Mouse (Mus musculus) small intestine, adult 2 months (tissue): Measurements from ENCODE around the gene a.

Experiments
- CTCF ChIP-seq: fragments of 200-500 bp; IDR thresholded peaks from 2 replicates; pipeline ENCODE4 v1.5.1; 2012; ENCODE audit warnings: low read depth, mild to moderate bottlenecking, control low read depth, inconsistent platforms, low read length, moderate library complexity, mixed read lengths; ENCODE audit not compliant: insufficient replicate concordance, insufficient read length; ENCODE audit errors: extremely low read depth
- POLR2A ChIP-seq: fragments of 200-500 bp; IDR thresholded peaks from 2 replicates; pipeline ENCODE4 v1.6.1; 2012; ENCODE audit warnings: low read depth, mild to moderate bottlenecking, control low read depth, inconsistent platforms, low read length, moderate library complexity

DNA sequence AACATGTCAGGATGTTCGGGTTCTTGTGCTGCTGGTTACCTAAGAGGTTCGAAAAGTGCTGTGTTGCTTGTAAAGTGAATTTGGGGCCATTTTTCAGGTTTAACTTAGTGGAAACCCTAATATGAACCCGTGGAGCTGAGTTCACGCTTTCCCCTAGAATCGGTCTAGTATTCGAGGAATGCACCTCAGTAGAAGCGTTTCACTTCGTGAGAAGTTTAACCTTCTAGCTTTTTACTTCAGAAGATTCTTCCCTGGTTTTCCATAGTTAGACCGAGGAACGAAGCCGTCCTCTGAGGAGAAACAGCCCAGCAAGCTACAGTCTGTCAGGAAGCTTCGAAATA lies 101.8 kb downstream of the a start:
- TF ChIP-seq POLR2A (no peak), CTCF (no peak)
